Mouse (Mus musculus) thymus, postnatal 10 days (tissue): Measurements from ENCODE around the gene Pxt1.
"Not testable (repeated sequence)": the region's sequence is repeated elsewhere in the genome, so short reads cannot be mapped to it uniquely, and the experiment has no call there.

Source experiments
- DNase-seq, 2 experiments: peaks; one replicate each; pipeline ENCODE4 v3.0.0; 2021; ENCODE audit warnings: low spot score in 2 of 2

Pxt1 gene

DNA sequence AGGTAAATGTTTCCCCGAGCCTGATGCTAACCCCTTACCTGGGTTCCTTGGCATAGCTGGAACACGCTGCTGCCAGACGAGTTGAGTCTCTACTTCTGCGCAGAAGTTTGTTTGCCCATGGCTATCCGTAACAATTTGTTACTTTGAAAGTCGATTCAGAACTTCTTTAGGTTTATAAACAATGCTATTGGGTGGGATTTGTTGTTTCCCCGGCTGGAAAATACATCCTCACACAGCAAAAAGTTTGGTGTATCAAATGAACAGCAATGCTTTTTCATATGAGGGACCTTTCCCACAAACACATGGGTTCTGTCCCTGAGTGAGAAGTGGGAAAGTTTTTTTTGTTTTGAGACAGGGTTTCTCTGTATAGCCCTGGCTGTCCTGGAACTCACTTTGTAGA is at the start of gene Pxt1:
Gene Pxt1 (minus strand): TSS at position 101 of the 400 bp plus-strand sequence.
- DNase-seq = no peak

DNA sequence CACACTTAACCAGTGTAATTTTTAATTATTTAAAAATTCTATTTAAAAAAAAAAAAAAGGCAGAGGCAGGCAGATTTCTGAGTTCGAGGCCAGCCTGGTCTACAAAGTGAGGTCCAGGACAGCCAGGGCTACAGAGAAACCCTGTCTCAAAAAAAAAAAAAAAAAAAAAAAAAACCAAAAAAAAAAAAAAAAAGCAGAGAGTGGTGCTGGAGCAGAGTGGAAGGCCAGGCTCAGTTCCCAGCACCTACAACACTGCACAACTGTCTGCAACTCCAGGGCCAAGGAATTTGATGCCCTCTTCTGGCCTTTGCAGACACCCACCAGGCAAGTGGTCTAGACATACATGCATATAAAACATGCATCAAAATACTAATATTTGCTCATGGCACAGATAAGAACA is 49.4 kb upstream of the Pxt1 start:
- not testable (repeated sequence) for DNase-seq

DNA sequence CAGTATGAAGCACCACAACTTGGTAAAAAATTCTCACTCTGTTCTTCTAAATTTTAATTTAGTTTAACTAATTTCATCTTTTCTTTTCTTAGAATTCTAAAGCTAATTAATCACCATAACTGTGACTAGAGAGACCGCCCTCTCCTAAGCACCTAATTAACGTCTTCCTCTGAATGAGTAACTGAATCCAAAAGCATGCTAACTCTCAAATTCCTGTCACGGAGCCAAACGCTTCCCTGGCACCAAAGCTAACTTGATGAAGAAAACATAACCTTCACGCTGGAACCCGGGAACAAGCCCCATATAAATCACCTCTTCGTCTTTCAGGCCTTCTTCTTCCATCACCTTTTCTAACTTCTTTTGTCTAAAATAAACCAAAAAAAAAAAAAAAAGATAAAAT is 48.5 kb upstream of the Pxt1 start:
- DNase-seq = no peak

DNA sequence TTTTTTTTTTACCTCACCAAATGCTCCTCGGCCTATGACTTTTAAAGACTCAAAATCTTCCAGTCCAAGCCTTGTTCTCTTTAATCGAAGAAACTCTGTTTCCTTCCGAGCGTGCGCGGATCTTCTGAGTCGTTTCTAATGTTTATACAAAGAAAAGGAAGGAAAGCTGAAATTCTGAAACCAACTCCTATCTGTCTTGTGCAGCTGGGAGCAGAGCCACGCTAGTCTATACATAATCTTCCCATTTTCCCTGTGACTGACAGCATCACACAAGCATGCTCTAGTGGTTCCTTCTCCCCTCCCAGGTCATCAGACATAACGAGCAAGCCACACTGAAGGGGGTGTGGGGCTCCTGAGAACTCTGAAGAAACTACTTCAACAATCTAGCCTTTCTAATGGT is 47.6 kb upstream of the Pxt1 start:
- no peak for DNase-seq

DNA sequence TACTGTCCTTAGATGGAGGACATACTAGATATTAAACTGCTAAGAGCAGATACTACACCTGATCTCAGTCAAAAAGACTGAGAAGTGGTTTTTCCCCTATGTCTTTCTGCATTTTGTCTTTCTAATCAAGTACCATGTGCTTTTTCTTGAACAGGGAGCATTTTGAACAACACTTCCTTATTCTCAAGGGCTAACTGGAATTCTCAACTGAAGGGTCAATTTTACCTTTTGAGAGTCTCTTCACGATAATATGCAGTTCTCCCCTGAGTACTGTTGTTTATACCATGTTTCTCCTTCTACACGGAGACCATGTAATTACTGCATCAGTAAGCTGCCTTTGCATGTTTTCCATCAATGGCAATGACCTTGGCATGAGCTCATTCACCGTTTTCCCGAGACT is 46.4 kb upstream of the Pxt1 start:
- DNase-seq = no peak

DNA sequence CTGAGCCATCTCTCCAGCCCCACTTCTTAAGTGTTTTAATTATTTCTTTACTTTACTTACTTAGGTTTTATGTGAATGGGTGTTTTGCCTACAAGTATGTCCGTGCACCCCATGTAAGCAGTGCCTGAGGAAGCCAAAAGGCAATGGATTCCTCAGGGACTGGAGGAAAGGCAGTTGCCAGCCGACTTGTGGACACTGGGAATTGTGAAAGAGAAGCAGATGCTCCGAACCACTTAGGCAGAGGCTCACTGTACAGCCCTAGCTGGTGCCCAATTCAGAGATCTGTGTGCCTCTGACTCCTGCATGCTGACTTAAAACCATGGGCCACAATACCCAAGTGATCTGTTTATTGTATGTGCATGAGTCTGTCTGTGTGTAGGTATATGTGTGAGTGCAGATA is 45.4 kb upstream of the Pxt1 start:
- DNase-seq = no peak

DNA sequence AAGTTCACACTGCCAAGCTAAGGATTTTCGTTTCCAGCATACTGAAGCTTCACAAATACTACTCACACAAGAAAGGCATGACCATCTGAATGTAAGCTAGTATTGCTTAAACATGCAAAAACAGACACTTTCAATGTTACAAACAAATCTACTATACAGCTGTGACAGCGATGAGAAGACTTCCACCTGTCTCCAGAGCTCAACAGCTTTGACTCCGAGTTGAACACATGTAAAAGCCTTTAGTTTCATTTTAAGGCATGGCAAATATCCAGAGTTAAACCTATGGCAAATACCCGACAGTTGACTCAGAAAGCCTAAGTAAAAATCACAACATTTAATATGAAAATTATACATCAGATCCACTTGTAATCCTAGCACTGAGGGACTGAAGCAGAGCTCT is 44.7 kb upstream of the Pxt1 start:
- DNase-seq = no peak

DNA sequence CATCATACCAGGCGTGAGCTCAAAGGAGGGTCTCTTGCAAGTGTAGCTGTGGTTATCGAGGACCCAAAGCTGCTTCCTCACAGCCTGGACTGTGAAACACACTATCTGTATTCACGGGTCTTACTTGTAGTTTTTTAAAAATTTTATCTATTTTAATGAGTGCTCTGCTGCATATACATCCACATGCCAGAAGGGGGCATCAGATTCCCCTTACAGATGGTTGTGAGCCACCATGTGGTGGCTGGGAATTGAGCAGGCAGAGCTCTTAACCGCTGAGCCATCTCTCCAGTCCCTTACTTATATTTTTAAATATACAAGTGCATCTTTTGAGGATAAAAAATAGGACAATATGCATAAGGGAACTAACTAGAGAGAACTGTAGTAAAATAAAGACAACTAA is 44.1 kb upstream of the Pxt1 start:
- peak; percentile 31 to 68 for DNase-seq

DNA sequence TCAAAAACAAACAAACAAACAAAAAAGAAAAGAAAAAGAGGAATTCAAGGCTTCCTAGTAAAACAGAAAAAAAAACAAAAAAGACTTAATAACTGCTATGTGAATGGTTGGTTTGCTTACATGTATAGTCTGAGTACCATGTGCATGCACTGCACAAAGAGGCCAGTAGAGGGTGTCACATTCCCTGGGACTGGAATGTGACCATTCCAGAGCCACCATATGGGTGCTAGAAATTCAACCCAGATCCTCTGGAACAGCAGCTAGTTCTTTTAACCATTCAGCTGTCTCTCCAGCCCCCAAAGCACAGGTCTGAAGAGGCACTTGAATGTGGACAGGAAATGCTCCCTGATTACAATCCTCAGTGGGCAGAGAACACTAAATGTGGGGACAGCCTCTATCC is 43.2 kb upstream of the Pxt1 start:
- DNase-seq = no peak

DNA sequence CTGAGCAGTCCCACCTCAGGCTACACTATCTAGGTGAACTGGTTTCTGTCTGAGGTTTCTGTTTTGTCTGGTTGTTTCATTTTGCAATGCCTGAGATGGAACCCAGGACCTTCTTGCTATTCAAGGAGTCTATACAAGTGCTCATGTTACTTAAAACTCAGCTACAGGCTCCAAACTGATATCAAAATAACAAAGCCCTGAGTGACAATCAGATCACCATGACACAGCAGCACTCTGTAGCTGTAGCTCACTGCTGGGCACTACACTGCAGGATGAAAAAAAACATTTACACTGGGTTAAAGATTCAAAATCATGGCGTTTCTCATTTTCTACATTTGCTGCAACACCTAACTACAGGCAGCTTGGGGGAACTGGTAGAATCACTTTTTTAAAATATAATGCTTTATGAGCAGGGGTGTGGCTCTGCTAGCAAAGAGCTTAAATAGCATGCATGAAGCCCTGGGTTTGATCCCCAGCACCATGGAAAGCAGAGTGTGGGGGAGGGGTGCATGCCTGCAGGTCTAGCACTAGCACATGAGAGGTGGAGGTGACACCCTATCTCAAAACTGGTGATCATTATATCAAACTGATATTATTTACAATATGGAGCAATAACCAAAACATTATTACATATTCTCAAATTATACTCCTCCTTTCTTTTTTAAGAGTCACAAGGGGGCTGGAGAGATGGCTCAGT is 41.2 kb upstream of the Pxt1 start:
- DNase-seq = no peak

DNA sequence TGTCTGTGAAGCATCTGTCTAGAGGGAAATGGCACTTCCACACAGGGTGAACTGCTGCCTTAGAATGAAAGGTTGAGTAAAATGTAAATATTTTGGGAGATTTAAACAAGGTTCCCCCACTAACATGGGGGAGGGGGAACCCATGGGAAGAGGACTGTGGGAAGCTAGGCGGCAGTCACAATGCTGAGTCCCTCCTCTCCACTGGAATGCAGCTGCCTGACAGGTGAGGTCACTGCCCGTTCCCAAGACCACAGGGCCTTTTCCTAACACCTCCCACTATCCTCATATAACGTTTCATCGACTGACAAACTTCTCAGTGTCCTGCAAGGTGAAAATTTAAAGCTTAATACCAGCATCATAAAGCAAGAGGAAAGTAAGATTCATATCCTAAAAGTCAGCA is 39.0 kb upstream of the Pxt1 start:
- DNase-seq = no peak

DNA sequence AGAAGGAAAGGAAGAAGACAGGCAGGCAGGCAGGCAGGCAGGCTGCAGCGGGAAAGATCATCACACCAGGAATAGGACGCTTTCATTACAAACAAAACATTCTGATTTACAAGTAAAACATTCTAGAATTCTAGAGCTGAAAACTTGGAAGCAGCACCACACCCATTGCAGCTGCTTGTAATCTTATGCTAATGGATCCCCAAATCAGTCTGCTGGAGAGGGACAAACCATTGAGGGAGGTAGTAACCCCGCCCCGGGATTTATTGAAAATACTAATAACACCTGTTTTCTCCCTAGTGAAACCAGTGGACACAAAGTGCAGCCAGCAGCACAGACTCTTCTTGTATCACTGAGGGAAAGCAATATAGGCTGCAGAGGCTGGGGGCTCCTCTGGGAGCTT is 37.4 kb upstream of the Pxt1 start:
- DNase-seq = no peak

DNA sequence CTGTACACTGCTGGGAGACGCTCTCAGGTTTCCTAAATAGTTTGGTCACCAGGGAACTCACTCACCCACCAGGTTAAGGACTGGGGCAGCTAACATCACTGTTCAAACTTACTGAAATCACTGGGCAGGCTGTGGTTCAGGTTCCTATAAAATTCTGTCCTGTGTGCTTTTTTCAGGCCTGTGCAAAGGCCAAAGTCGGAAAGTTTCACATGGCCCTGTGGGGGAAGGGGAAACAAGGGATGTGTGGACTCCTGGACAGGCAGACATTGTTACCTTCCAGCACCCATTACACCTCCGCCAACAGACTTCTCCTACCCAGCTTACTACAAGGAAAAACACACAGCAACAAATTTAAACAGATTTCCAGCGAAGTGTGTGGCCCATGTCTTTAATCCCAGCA is 35.5 kb upstream of the Pxt1 start:
- no peak for DNase-seq

DNA sequence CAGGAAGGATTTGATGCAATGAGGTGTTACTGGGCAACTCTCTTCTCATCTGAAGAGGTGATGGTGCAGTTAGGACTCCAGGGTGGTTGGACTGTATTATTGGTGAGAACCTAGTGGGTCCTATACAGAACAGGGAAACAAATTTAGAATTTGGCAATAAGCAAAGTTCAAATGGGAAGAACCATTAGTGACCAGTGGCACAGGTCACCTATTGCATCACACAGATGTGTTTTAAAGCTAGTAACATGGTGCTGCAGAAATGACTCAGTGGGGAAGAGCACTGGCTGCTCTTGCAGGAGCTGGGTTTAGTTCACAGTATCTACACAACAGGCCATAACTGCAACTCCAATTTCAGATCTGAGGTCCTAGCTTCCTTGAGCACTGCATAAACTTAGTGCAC is 26.5 kb upstream of the Pxt1 start:
- DNase-seq = no peak

DNA sequence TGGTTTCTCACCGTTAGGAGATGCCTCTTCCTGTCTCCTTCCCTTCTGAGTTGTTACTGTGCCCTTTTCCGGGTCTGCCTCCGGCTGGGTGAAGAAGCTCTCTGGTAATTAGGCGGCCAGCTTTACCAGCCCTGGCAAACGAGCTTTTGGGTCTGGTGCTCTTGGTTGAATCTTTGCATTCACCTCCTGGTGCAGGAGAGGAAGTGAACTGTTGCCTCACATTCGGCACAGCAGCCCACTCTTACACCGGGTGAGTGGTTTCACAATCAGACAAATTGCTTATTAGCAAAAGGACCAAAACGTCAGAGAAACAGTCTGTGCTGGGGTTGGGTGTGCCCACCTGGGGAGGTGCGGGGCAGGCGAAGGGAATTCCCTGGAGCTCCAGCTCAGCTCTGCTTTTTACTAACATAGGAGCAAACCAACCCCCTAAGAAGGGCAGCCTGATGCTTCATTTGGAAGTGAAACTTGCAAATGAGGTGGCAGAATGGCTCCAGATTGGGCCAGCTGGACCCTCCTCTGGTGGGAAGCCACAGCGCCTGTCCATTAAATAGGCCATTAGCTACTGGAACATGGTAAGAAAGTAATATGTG is 23.5 kb upstream of the Pxt1 start:
- DNase-seq = peak in 1 of 2 experiments; percentile 25

DNA sequence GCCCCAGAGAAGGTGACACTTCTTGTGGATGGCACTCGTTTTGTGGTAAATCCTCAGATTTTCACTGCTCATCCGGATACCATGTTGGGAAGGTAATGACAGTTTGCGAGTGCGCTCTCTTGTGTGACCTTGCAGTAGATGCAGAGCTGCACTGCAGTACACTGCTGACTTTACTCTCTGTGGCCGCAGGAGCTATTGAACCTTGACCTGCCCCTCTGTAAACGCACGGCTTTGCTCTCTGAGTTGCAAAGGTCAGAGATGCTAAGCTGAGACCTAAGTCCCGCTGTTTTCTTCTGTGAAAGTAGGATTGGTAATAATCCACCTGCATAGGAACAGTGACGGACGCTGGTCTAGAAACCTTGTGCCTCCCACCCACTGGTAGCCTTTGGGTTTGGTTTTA is 18.0 kb upstream of the Pxt1 start:
- DNase-seq = no peak

DNA sequence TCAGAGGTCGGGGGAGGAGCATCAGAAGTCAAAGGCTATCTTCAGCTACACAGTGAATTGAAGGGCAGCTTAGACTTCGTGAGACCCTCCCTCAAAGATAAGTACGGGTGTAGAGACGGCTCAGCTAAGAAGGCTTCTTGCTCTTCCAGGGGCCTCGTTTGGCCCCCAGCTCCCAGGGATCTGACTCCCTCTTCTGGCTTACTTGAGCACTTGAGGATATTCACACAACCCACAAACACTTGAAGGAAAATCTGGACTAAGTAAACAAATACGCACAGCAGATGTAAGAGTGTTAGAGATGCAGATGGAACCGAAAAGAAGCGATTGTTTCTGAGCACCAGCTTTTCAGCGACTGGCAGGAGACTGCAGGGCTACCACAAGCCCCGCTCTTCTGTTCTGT is 17.0 kb upstream of the Pxt1 start:
- DNase-seq = no peak

DNA sequence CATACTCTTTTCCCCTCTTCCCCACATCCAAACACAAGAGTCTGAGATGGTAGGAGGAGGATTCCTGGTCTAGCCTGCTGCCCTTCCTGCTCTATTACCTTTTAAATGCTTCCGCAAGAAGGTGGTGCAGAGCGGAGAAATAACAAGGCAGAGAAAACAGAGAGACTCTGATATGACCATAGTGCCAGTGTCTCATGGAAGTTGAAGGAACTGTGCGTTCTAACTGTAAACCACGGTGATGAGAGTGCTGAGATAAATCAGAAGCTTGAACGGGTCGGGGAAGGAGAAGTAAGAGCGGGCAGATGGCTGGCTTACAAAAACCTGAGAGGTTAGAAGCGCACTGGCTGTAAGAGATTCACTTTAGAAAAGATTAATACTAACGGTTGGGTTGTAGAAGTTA is 10.8 kb upstream of the Pxt1 start:
- DNase-seq = no peak

DNA sequence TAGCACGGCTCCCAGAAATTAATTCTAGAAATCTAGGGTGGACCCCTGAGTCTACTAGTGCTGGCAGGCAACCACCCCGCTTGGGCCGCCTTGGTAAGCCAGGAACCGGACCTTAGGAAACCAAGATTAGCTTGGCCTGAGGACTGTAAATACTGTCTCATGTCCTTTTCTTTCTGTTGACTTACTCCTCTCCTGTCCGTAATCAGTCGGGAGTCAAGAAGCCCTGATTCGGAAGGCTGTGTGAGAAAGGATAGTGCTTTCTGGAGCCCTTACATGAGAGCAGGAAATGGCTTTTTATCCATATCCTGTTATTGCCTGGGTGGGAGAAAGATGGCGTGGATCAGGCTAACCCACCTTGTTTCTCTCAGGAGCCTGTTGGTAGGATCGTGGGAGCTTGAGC is 9.6 kb upstream of the Pxt1 start:
- no peak for DNase-seq

DNA sequence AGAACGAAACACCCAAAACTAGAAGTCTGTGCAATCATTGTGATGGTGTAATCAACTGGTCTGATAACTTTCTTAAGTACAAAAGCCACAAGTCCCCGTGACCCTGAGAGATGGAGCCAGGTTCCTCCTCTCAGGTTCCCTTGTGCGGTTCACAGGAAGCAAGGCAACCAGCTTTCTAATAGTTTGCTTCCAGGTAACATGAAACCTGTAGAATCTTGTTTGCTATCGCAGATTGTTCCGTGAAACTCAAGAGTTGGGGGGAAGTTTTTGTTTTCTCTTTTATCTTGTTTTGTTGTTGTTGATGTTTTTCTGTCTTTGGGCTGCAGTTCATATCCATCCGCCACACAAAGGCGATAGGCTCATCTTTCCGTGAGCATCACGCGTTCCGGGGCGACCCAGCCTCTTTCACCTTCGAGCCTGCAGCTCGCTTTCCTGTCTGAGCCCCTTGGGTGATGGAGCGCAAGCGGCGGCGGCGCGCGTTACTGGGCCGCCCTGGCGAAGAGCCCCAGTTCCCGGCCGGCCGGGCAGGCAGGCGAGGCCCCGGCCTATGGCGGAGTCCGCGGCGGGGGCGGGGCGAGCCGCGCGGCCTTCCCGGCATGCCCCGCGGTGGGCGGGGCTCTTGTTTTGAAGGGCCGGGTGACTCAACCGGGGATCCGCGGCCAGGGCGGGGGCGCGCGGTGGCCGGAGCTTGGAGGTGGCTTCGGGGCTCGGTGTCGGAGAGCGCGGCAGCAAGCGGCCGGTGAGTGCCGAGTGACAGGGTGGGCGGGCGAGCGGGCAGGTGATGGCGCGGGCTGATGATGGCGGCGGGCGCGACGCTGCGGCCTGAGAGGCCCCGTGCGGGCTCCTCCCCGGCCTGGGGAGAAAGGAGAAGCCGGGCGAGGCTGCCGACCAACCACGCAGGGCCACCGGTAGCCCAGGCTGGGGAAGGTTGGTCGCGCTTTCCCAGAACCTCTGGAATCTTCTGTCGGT is 8.5 kb upstream of the Pxt1 start, which contains the start of gene Kctd20:
Gene Kctd20 (plus strand): TSS at position 120 of the 969 bp plus-strand sequence.
- peak; percentile 80 to 91 for DNase-seq

DNA sequence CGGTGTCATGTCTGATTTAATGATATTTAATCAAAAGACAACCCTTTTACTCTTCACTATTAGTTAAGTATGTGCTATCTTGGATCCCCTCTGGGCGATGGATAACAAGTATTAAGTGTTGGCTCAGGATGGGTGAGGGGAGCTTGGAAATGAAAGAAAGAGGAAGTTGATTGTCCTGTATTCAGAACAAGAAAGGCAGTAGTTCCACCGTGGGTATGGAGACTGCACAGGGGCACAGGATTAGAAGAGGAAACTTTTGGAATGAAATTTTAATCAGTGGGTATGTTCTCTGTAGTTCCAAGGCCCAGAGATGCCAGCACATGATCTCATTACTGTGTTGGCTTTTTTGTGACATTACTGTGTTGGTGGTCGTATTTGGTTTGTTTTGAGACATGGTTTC is 7.1 kb upstream of the Pxt1 start:
- no peak for DNase-seq

DNA sequence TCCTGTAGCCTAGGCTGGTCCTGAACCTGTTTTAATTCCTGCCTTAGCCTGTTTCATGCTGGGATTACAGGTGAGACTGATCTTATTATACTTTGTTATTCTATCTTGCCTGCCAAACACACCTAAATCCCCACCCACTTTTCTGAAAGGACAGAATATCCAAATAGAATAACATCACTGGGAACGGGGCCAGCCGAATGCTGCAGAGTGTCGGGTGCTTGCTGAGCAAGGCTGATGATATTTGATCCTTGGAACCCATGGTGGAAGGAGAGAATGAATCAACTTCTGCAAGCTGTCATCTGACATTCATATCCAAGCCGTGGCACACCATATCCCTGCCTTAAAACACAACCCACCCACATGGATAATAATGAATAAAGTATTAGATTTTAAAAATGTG is 5.0 kb upstream of the Pxt1 start:
- no peak for DNase-seq
